Mouse (Mus musculus): ENCODE measurements around the gene Actr3b. TPM values are rescaled to one million over a fixed set of nuclear protein-coding genes. Genes with fewer than 3 reads are reported as not detected.
"Not testable (repeated sequence)": the region's sequence is repeated elsewhere in the genome, so short reads cannot be mapped to it uniquely, and the experiment has no call there.

Gene Actr3b
- polyA plus RNA-seq, 1 experiment from 2014 or later: 38.9 TPM

DNA sequence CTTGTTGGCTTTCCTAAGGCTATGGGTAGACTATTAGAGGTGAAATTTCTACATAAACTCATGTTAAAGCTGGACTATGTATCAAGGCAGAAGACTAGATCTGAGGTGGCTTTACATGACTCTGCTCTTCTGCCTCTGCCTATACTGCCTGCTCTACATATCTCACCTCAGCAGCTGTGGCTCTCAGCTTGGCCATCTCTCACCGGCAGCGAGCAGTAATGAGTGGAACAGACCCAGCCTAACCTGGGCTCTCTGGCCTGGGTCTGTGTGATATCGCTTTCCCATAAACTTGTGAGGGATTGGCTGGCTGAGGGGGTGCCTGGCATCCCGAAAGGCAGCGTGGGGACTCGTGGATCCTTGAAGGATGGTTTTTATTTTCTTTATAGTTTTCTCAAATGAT, 86.8 kb downstream of the Actr3b start:
- no peaks in the 10 kb centered on the region for H3K27me3 ChIP-seq (replicated peaks)
- no peaks in the 10 kb centered on the region for H3K36me3 ChIP-seq
- 94% methylated on average over 6 of the region's 6 CpGs for WGBS
- no peak overlapping the region for H3K27ac ChIP-seq (ENCODE audit: poor library complexity, severe bottlenecking)
- H3K9ac ChIP-seq: no peak overlapping the region
- H3K9me3 ChIP-seq (replicated peaks): no peaks in the 10 kb centered on the region
- peaks cover 6% of the 10 kb centered on the region for H3K4me1 ChIP-seq (replicated peaks)
- no peak overlapping the region for H3K4me3 ChIP-seq
- ATAC-seq (ENCODE audit: insufficient number of reproducible peaks, low FRiP score): no peak
- H3K4me2 ChIP-seq: no peak overlapping the region

DNA sequence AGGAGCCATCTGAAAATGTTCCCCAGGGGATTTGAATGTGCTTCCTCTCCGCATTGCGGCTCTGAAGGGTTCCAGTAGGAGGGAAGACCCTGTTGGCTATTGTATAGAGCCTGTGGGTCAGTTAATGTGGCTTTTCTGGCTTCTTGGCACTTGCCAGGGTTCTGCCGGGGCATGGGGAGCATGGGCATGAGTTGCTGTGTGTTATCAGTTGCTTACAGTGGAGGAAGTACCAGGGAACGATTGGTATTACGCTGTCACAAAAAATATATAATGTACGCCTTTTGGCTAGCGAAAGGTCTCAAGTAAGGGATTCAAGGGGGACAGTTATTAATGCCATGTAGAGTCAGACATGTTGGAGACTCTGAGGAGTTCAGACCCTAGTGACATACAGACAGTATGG, 87.4 kb downstream of the Actr3b start:
- no peak for ATAC-seq (ENCODE audit: insufficient number of reproducible peaks, low FRiP score)

GRCm38 (mm10) chr5:25848058-25848457, 88.3 kb downstream of the Actr3b start:
- Histone ChIP-seq H3K9ac (no peak overlapping the region), H3K9me3 (replicated peaks) (no peaks in the 10 kb centered on the region), H3K27me3 (replicated peaks) (no peaks in the 10 kb centered on the region), H3K4me1 (replicated peaks) (peaks cover 6% of the 10 kb centered on the region), H3K4me3 (no peak overlapping the region), H3K27ac (ENCODE audit: poor library complexity, severe bottlenecking) (no peak overlapping the region), H3K4me2 (no peak overlapping the region), H3K36me3 (no peaks in the 10 kb centered on the region)
- WGBS: 41% methylated on average over 9 of the region's 9 CpGs
- ATAC-seq (ENCODE audit: insufficient number of reproducible peaks, low FRiP score): no peak

More for the DNA sequence above, 87.4 kb downstream of the Actr3b start:
- Histone ChIP-seq H3K9me3 (replicated peaks) (no peaks in the 10 kb centered on the region), H3K4me2 (no peak overlapping the region), H3K36me3 (no peaks in the 10 kb centered on the region), H3K27me3 (replicated peaks) (no peaks in the 10 kb centered on the region), H3K4me3 (no peak overlapping the region), H3K9ac (no peak overlapping the region), H3K27ac (ENCODE audit: poor library complexity, severe bottlenecking) (no peak overlapping the region), H3K4me1 (replicated peaks) (peaks cover 6% of the 10 kb centered on the region)
- 84% methylated on average over 7 of the region's 7 CpGs for WGBS

DNA sequence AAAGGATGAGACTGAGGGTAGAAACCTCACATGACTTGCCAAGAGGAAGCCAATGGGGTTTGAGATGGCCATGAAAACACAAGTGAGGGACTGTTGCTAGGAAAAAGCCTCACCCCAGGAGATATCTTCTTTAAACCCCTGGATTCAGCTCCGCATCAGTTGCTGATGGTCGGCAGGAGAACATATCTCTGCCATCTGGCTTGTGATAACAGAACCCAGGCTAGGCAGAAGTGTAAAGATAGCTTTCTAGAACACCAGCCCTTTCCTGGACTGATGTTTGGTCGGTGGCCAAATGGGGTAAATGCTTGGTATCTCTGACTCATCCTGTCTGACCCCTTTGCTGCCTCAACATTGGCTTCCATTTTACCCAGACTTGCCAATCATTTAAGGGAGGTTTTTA, 106.4 kb downstream of the Actr3b start:
- no peak overlapping the region for H3K4me3 ChIP-seq
- H3K4me1 ChIP-seq (replicated peaks): 0 out of 2 replicates have a peak, but pooled peaks cover 6% of the 10 kb centered on the region
- no peak overlapping the region for H3K4me2 ChIP-seq
- no peaks in the 10 kb centered on the region for H3K9me3 ChIP-seq (replicated peaks)
- no peaks in the 10 kb centered on the region for H3K36me3 ChIP-seq
- H3K27ac ChIP-seq (ENCODE audit: poor library complexity, severe bottlenecking): no peak overlapping the region
- no peak overlapping the region for H3K9ac ChIP-seq
- ATAC-seq (ENCODE audit: insufficient number of reproducible peaks, low FRiP score): no peak
- H3K27me3 ChIP-seq (replicated peaks): no peaks in the 10 kb centered on the region
- 52% methylated on average over 3 of the region's 3 CpGs for WGBS

- Histone ChIP-seq H3K27ac (ENCODE audit: poor library complexity, severe bottlenecking) (no peak overlapping the region), H3K9me3 (replicated peaks) (no peaks in the 10 kb centered on the region), H3K27me3 (replicated peaks) (no peaks in the 10 kb centered on the region)
Observed at GRCm38 (mm10) chr5:25869880-25870279, 110.1 kb downstream of the Actr3b start.

DNA sequence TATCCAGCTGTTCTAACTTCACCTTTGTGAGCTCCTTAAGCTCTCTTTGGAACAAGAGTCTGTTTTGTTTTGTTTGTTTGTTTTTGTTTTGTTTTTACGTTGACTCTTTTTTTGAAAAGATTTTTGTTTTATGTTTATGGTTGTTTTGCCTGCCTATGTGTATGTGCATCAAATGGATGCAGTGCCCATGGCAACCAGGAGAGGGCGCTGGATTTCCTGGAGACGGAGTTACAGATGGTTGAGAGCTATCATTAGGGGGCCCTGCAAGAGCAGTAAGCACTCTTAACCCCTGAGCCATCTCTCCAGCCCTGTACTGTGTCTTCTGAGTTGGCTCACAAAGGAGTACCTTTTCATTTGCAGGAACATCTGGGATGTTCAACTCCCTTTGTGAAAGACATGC, 110.8 kb downstream of the Actr3b start:
- no peak for ATAC-seq (ENCODE audit: insufficient number of reproducible peaks, low FRiP score)
- Histone ChIP-seq H3K36me3 (no peaks in the 10 kb centered on the region), H3K4me1 (replicated peaks) (0 out of 2 replicates have a peak, but pooled peaks cover 6% of the 10 kb centered on the region), H3K9ac (no peak overlapping the region), H3K4me3 (no peak overlapping the region), H3K27ac (ENCODE audit: poor library complexity, severe bottlenecking) (no peak overlapping the region), H3K4me2 (no peak overlapping the region), H3K9me3 (replicated peaks) (no peaks in the 10 kb centered on the region), H3K27me3 (replicated peaks) (no peaks in the 10 kb centered on the region)
- 41% methylated on average over 3 of the region's 3 CpGs for WGBS

More at GRCm38 (mm10) chr5:25869880-25870279, 110.1 kb downstream of the Actr3b start:
- Histone ChIP-seq H3K9ac (no peak overlapping the region), H3K4me3 (no peak overlapping the region), H3K4me1 (replicated peaks) (0 out of 2 replicates have a peak, but pooled peaks cover 6% of the 10 kb centered on the region), H3K36me3 (no peaks in the 10 kb centered on the region), H3K4me2 (no peak overlapping the region)
- ATAC-seq (ENCODE audit: insufficient number of reproducible peaks, low FRiP score): no peak
- 67% methylated on average over 8 of the region's 8 CpGs for WGBS

DNA sequence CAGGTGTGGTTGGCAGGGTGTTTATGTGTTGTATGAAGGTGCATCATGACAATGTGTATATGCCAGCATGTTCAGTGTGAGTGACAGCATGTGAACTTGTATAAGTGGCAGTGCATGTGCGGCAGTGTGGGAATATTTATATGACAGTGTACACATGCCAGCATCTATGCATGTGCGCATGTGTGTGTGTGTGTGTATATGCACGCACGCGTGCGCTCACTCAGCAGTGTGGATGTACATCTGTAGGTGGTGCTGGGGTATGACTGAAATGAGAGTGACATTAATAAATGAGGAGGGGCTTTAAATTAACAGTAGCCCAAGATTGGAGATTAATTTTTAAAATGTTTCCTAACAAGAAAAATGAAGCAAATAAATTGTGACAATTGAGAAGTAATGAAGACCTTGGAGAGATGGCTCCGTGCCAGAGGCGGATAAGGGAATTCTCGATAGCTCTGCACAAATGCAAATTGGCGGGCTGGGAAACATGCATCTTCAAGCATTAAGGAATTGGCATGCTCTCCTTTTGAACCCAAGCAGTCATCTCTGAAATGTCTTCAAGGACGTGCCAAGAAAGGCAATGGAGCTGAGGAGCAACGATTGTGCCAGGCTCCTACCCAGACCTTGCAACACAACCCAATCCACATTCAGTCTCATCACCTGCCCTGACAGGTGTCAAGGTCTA, 111.7 kb downstream of the Actr3b start:
- H3K36me3 ChIP-seq: no peaks in the 10 kb centered on the region
- WGBS: 89% methylated on average over 12 of the region's 12 CpGs
- no peaks in the 10 kb centered on the region for H3K27me3 ChIP-seq (replicated peaks)
- no peak overlapping the region for H3K4me3 ChIP-seq
- ATAC-seq (ENCODE audit: insufficient number of reproducible peaks, low FRiP score): no peak
- no peaks in the 10 kb centered on the region for H3K9me3 ChIP-seq (replicated peaks)
- H3K27ac ChIP-seq (ENCODE audit: poor library complexity, severe bottlenecking): no peak overlapping the region
- no peak overlapping the region for H3K9ac ChIP-seq
- H3K4me2 ChIP-seq: no peak overlapping the region
- H3K4me1 ChIP-seq (replicated peaks): 0 out of 2 replicates have a peak, but pooled peaks cover 6% of the 10 kb centered on the region

DNA sequence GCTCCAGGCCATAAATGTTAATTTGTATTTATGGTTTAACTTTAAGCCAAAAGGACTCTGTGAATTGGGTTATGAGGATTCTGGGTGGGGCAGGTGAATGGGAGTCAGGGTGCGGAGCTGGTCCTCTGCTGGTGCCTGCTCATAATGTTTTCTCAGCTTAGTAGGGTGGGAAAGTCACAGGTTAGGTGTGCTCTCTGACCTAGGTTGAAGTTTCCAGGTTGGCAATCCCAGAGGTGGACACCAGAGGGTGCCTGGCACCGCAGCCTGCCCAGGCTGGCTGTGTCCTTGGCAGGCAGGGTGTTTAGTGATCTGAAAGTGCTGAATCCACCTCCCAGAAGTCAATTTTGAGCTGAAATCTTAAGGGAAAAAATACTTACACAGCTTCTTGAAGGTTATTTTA, 113.2 kb downstream of the Actr3b start:
- Histone ChIP-seq H3K36me3 (no peaks in the 10 kb centered on the region), H3K4me1 (replicated peaks) (0 out of 2 replicates have a peak, but pooled peaks cover 6% of the 10 kb centered on the region), H3K9ac (no peak overlapping the region), H3K9me3 (replicated peaks) (no peaks in the 10 kb centered on the region), H3K4me2 (no peak overlapping the region), H3K27ac (ENCODE audit: poor library complexity, severe bottlenecking) (no peak overlapping the region), H3K4me3 (no peak overlapping the region), H3K27me3 (replicated peaks) (no peaks in the 10 kb centered on the region)
- ATAC-seq (ENCODE audit: insufficient number of reproducible peaks, low FRiP score): no peak
- WGBS: 61% methylated on average over 2 of the region's 2 CpGs

DNA sequence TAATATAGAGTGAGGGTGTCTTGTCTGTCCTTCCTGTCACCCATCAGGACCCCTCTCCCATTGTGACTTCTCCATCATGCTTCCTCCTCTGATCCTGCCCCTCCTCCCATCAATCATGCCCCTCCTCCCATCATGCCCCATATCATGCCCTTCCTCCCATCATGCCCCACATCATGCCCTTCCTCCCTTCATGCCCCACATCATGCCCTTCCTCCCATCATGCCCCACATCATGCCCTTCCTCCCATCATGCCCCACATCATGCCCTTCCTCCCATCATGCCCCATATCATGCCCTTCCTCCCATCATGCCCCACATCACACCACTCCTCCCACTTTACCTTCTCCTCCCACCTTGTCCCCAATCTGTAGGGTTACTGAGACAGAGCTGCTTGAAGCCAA, 116.1 kb downstream of the Actr3b start:
- not testable (repeated sequence) for H3K4me1 ChIP-seq (replicated peaks); H3K9me3 ChIP-seq (replicated peaks); ATAC-seq (ENCODE audit: insufficient number of reproducible peaks, low FRiP score); H3K27ac ChIP-seq (ENCODE audit: poor library complexity, severe bottlenecking); H3K9ac ChIP-seq; H3K27me3 ChIP-seq (replicated peaks); H3K36me3 ChIP-seq; H3K4me3 ChIP-seq; H3K4me2 ChIP-seq

DNA sequence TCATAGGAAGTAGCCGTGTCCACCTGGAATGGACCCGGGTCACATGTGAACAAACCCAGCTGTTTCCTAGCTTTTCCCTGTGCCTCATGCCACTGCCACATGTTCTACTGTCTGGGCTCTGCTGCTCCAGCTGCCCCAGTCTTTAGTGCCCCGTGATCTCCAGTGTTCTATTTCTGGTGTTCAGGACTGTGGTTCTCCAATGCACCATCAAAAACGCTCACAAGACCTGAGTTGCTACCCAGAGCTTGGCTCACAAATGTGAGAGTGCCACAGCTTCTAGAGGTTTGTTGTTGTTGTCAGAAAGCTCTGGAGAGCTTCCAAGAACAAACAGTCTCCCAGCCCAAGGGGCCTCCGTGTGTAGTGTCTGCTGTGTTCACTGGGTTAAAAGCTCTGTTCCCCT, 117.5 kb downstream of the Actr3b start:
- 67% methylated on average over 5 of the region's 5 CpGs for WGBS

DNA sequence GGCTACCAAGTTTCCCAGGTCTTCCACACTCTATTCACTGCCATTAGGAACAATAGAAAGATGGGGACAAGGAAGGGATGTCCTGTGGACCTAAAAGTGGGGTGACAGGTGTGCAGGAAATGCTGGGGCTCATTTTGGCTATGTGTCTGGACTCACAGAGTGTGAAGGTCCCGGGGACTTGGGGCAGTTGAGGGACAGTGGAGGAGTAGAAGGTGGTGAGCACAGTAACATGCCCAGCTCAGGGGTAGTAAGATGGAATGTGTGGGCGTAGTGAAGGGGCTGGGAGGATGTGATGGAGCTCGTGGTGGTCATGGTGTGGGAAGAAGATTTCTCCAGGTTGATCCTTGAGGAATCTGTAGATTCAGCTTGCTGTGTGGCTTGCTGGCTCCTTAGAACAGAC, 118.2 kb downstream of the Actr3b start:
- no peak overlapping the region for H3K4me3 ChIP-seq
- no peaks in the 10 kb centered on the region for H3K9me3 ChIP-seq (replicated peaks)
- no peaks in the 10 kb centered on the region for H3K4me1 ChIP-seq (replicated peaks)
- no peaks in the 10 kb centered on the region for H3K36me3 ChIP-seq
- H3K27me3 ChIP-seq (replicated peaks): no peaks in the 10 kb centered on the region
- H3K4me2 ChIP-seq: no peak overlapping the region
- WGBS: 72% methylated on average over 3 of the region's 3 CpGs
- no peak overlapping the region for H3K9ac ChIP-seq
- no peak overlapping the region for H3K27ac ChIP-seq (ENCODE audit: poor library complexity, severe bottlenecking)
- no peak for ATAC-seq (ENCODE audit: insufficient number of reproducible peaks, low FRiP score)

More for the DNA sequence above, 117.5 kb downstream of the Actr3b start:
- no peaks in the 10 kb centered on the region for H3K27me3 ChIP-seq (replicated peaks)
- H3K9ac ChIP-seq: no peak overlapping the region
- H3K36me3 ChIP-seq: no peaks in the 10 kb centered on the region
- H3K4me1 ChIP-seq (replicated peaks): no peaks in the 10 kb centered on the region
- H3K4me2 ChIP-seq: no peak overlapping the region
- no peak overlapping the region for H3K27ac ChIP-seq (ENCODE audit: poor library complexity, severe bottlenecking)
- H3K9me3 ChIP-seq (replicated peaks): no peaks in the 10 kb centered on the region
- no peak overlapping the region for H3K4me3 ChIP-seq
- no peak for ATAC-seq (ENCODE audit: insufficient number of reproducible peaks, low FRiP score)

GRCm38 (mm10) chr5:25886708-25887107, 126.9 kb downstream of the Actr3b start:
- no peak overlapping the region for H3K4me3 ChIP-seq
- no peak overlapping the region for H3K9ac ChIP-seq
- no peaks in the 10 kb centered on the region for H3K27me3 ChIP-seq (replicated peaks)
- WGBS: 70% methylated on average over 3 of the region's 3 CpGs
- H3K27ac ChIP-seq (ENCODE audit: poor library complexity, severe bottlenecking): no peak overlapping the region
- 0 out of 2 replicates have a peak, but pooled peaks cover 6% of the 10 kb centered on the region for H3K4me1 ChIP-seq (replicated peaks)
- no peaks in the 10 kb centered on the region for H3K36me3 ChIP-seq
- H3K4me2 ChIP-seq: no peak overlapping the region
- peaks cover 20% of the 10 kb centered on the region for H3K9me3 ChIP-seq (replicated peaks)
- ATAC-seq (ENCODE audit: insufficient number of reproducible peaks, low FRiP score): no peak

Data from heart, embryonic 12.5 days (tissue).